Mouse (Mus musculus) midbrain, embryonic 16.5 days (tissue): Measurements from ENCODE around the gene Gm45140. TPM values are rescaled to one million over a fixed set of nuclear protein-coding genes. Genes with fewer than 3 reads are reported as not detected.

Experiments
- ATAC-seq: fragments of 200-750 bp; cut with Nextera tagmentation; 2 replicates; pipeline ENCODE4 v1.8.0; 2017; ENCODE audit warnings: moderate TSS enrichment
- H3K27ac ChIP-seq: fragments of 300-500 bp; sonication (generic); 2 replicates; pipeline ENCODE4 v1.5.1; 2014; ENCODE audit warnings: mild to moderate bottlenecking, low read length, mixed read lengths
- H3K27me3 ChIP-seq: fragments of 300-500 bp; sonication (generic); 2 replicates; pipeline ENCODE4 v1.6.1; 2014; ENCODE audit warnings: low read depth, low read length, mixed read lengths; ENCODE audit not compliant: control insufficient read depth, insufficient read depth
- H3K36me3 ChIP-seq: fragments of 300-500 bp; sonication (generic); 2 replicates; pipeline ENCODE4 v1.6.1; 2014; ENCODE audit warnings: mild to moderate bottlenecking, low read length, moderate library complexity, mixed read lengths; ENCODE audit not compliant: control insufficient read depth, insufficient read depth
- H3K4me1 ChIP-seq: fragments of 300-500 bp; sonication (generic); 2 replicates; pipeline ENCODE4 v1.6.1; 2014; ENCODE audit warnings: mild to moderate bottlenecking, low read length, mixed read lengths; ENCODE audit not compliant: control insufficient read depth, insufficient read depth
- H3K4me2 ChIP-seq: fragments of 300-500 bp; sonication (generic); 2 replicates; pipeline ENCODE4 v1.6.1; 2014; ENCODE audit warnings: mild to moderate bottlenecking, low read length, mixed read lengths
- H3K4me3 ChIP-seq: fragments of 300-500 bp; sonication (generic); 2 replicates; pipeline ENCODE4 v1.5.1; 2014; ENCODE audit warnings: low read depth, mild to moderate bottlenecking, low read length, moderate library complexity, mixed read lengths
- H3K9ac ChIP-seq: fragments of 300-500 bp; sonication (generic); 2 replicates; pipeline ENCODE4 v1.6.1; 2014; ENCODE audit warnings: low read depth, low read length, mixed read lengths
- H3K9me3 ChIP-seq: fragments of 300-500 bp; sonication (generic); replicated peaks from 2 replicates; pipeline ENCODE4 v1.6.1; 2014; ENCODE audit warnings: mild to moderate bottlenecking, low read length, mixed read lengths; ENCODE audit not compliant: control insufficient read depth, poor library complexity, severe bottlenecking
- WGBS: fragments of 180-500 bp; shearing (Covaris S2); extraction: QIAGEN DNeasy Blood & Tissue Kit; methylation state at CpG from one replicate; pipeline ENCODE4 v1.1.7; 2014; 5-methylcytosine and 5-hydroxymethylcytosine counted together
- polyA plus RNA-seq: library from polyadenylated mRNA; unstranded; fragments of >200 nt; fragmentation: Nextera tagmentation; extraction: Ambion mirVana; gene quantifications from 2 replicates; pipeline ENCODE4 v1.2.1, GENCODE M21; 2015

Gm45140 gene
- polyA plus RNA-seq, 1 experiment from 2014 or later, result 4.0 TPM

DNA sequence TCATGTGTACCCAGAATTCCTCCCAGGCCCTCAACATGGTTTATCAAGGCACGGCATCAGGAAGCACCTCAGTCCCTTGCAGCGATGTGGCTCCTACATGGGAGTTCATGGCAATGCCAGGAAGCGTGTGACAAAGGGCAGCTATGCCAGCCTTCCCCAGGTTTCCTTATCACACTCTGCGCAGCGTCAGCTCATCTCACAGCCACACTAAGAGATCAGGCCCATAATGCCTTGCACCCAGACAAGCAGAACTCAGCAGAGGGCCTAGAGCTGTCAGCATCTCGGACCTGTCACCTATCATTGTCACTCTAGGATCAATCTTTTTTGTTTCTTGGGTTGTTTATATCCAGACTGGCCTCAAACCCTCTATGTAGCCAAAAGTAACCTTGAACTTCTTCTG, 36.0 kb downstream of the Gm45140 start:
- Histone ChIP-seq H3K36me3 (no peaks in the 10 kb centered on the region), H3K27me3 (no peaks in the 10 kb centered on the region), H3K4me2 (no peak overlapping the region), H3K27ac (no peak overlapping the region), H3K4me3 (no peak overlapping the region), H3K9me3 (no peaks in the 10 kb centered on the region), H3K9ac (no peak overlapping the region), H3K4me1 (no peaks in the 10 kb centered on the region)
- no peak for ATAC-seq
- 90% methylated on average over 6 of the region's 6 CpGs for WGBS

DNA sequence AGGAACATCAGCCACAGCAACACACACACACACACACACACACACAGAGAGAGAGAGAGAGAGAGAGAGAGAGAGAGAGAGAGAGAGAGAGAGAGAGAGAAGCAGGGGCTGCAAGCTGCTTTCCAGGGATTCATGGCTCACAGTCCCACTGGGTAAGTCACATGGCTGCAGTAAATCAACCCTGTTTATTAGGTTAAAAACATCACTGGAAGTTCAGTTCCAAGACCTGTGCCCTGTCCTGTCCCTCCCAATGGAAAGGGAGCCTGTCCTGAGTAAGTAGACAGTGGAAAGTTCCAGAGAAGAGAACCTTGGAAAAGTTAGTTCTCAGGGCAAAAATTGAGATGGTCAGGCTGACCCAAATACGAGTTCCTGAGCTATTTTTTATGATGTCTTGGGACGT, 38.3 kb downstream of the Gm45140 start:
- Histone ChIP-seq H3K9me3 (no peaks in the 10 kb centered on the region), H3K4me3 (no peak overlapping the region), H3K9ac (no peak overlapping the region), H3K27ac (no peak overlapping the region), H3K36me3 (peaks cover 5% of the 10 kb centered on the region), H3K27me3 (no peaks in the 10 kb centered on the region), H3K4me2 (no peak overlapping the region), H3K4me1 (no peaks in the 10 kb centered on the region)
- WGBS, result 67% methylated on average over 2 of the region's 2 CpGs
- no peak for ATAC-seq

DNA sequence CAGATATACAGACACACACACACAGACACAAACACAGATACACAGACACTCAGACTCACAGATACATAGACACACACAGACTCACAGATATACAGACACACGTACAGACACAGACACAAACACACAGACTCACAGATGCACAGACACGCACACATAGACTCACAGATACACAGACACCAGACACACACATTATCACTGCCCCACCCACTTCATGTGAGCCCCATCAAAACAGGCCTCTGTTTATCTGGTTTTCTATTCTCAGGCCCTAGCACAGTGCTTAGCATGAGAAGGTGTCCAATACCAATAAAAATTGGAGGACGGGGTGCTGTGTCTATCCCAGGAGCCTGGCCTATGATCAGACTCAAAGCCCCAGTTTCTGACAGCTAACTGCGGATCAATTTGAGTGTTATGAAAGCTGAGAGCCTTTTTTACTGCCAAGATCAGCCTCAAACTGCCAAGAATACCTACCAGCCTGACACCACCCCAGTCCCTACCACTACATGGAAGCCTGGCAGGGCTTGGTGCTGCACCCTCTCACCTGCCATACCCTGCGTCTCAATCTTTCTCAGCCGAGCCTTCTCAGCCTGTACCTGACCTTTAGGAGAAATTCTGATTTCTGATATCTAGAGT, 39.2 kb downstream of the Gm45140 start:
- H3K4me1 ChIP-seq, result no peaks in the 10 kb centered on the region
- H3K9ac ChIP-seq, result no peak overlapping the region
- WGBS, result 92% methylated on average over 6 of the region's 6 CpGs
- H3K27ac ChIP-seq, result no peak overlapping the region
- H3K36me3 ChIP-seq, result peaks cover 7% of the 10 kb centered on the region
- no peak for ATAC-seq
- no peaks in the 10 kb centered on the region for H3K9me3 ChIP-seq
- H3K4me2 ChIP-seq, result no peak overlapping the region
- no peak overlapping the region for H3K4me3 ChIP-seq
- H3K27me3 ChIP-seq, result no peaks in the 10 kb centered on the region

DNA sequence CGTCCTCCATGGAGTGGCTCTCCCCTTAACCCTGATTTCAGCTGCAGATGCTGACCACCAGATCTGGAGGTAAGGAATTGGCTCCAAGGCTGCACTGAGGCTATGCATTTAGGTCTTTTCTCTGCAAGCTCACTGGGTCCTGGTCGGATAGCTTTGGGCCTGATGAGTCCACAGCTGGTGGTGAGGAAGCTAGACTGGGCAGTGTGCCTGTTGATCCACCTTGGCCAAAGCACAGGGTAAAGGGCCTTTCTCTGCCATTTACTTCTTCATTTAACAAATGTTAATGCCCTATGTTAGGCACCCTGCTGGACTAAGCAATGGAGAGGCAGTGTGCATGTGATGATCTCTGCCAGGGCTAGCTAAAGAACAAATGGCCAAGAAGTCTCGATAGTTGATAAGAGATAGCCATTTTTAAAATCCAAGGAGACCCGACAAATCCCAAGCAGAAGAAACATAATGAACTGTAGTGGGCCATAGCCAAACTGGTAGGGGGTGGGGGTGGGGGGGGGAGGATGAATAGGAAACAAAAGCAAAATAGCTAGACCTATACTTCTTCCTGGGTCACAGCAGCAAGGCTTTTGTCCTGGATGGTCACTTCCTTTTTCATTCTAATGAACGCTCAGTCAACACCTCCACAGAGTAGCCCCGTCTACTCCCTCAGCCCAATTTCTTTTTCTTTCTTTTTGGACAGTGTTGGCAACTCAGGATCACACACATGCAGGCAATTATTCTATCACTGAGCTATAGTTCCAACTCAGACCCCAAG, 40.0 kb downstream of the Gm45140 start:
- Histone ChIP-seq H3K36me3 (peaks cover 7% of the 10 kb centered on the region), H3K9ac (no peak overlapping the region), H3K27ac (no peak overlapping the region), H3K27me3 (no peaks in the 10 kb centered on the region), H3K9me3 (no peaks in the 10 kb centered on the region), H3K4me2 (no peak overlapping the region), H3K4me1 (no peaks in the 10 kb centered on the region), H3K4me3 (no peak overlapping the region)
- WGBS, result 52% methylated on average over 6 of the region's 6 CpGs
- no peak for ATAC-seq

DNA sequence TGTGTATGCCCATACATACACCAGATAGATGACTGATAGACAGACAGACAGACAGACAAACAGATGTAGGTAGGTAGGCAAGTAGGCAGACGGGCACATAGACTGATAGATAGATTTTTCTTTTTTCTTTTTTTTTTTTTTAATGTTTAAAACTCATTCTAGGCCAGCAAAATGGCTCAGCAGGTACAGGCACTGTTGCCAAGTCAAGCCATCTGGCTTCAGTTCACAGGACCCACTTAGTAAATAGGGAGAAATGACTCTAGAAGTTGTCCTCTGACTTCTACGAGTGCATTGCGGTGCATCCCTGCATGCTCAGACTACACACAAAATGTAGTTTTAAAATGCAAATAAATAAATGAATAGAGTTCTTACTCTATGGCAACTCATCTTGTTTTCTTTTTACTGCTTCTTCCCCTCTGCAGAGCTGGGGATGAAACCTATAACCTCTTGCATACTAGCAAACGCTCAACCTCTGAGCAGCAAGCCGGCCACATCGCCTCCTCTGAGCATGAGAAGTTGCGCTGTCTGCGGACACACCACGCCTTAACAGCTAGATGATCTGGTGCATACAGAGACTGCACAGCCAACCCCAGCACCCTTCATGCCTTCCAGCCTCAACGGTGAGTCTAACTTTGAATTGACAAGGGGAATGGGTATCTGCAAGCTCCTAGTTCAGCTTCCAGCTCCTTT, 41.6 kb downstream of the Gm45140 start:
- WGBS, result 95% methylated on average over 10 of the region's 10 CpGs
- Histone ChIP-seq H3K4me1 (peaks cover under 1% of the 10 kb centered on the region; the same call in 1 of the 2 replicates), H3K4me2 (no peak overlapping the region), H3K27me3 (no peaks in the 10 kb centered on the region), H3K27ac (no peak overlapping the region), H3K9ac (no peak overlapping the region), H3K4me3 (no peak overlapping the region), H3K9me3 (no peaks in the 10 kb centered on the region), H3K36me3 (peaks cover 7% of the 10 kb centered on the region)
- ATAC-seq, result no peak

DNA sequence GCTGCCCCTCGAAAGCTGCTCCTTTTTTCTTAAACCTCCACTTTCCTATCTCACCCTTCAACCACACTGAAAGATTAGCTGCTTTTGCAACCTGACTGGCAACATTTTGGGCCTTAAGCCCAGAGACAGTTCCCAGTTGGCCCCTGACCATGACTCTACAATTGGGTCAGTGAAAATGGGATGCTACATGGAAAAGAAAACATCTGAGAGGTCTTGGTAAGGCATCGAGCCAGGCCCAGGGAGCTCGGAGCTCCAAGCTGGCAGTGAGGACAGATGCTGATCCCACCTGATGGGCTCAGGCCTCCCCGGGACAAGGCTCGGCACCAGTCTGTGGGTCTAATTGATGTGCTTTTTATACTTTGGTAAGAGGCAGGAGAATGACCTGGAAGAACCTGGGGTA, 43.8 kb downstream of the Gm45140 start:
- Histone ChIP-seq H3K4me1 (peaks cover 2% of the 10 kb centered on the region; the same call in 1 of the 2 replicates), H3K27ac (no peak overlapping the region), H3K36me3 (peaks cover 7% of the 10 kb centered on the region), H3K4me2 (no peak overlapping the region), H3K9me3 (no peaks in the 10 kb centered on the region), H3K9ac (no peak overlapping the region), H3K4me3 (no peak overlapping the region), H3K27me3 (no peaks in the 10 kb centered on the region)
- WGBS, result 96% methylated on average over 5 of the region's 5 CpGs
- ATAC-seq, result no peak

DNA sequence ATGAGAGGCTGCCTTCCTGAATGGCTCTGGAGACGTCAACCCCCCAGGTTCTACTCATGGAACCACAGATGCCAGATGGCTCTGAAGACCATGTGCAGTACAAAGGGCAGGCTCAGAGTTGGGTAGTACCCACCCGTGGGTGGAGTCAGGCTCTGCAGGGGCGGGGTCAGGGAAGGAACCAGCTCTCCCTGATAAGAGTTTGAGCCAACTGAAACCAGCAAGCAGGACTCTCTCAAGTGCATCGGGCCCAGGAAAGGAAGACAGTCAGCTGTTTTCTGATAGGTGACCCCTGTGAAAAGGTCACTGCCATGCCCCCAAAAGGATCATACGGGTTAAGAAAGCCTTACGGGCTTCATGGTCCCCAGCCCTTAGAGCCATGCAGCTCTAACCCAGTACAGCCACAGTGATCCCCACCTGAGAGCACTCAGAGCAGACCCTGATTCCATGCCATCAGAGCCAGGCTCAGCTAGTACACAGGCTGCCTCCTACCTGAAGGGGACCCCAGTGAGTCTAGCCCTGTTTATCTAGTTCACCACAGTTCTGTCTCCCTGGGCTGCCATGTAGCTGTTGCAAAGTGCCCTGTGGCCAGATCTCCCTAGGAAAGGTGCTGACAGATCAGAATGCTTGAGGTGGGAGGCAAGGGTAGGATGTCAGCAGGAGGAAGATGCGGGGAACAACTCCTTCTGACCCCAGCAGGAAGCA, 44.7 kb downstream of the Gm45140 start:
- Histone ChIP-seq H3K27me3 (no peaks in the 10 kb centered on the region), H3K4me1 (peaks cover 2% of the 10 kb centered on the region; the same call in 1 of the 2 replicates), H3K9me3 (no peaks in the 10 kb centered on the region), H3K4me3 (no peak overlapping the region), H3K36me3 (peaks cover 7% of the 10 kb centered on the region), H3K4me2 (no peak overlapping the region), H3K27ac (no peak overlapping the region), H3K9ac (no peak overlapping the region)
- WGBS, result 86% methylated on average over 7 of the region's 7 CpGs
- ATAC-seq, result no peak

DNA sequence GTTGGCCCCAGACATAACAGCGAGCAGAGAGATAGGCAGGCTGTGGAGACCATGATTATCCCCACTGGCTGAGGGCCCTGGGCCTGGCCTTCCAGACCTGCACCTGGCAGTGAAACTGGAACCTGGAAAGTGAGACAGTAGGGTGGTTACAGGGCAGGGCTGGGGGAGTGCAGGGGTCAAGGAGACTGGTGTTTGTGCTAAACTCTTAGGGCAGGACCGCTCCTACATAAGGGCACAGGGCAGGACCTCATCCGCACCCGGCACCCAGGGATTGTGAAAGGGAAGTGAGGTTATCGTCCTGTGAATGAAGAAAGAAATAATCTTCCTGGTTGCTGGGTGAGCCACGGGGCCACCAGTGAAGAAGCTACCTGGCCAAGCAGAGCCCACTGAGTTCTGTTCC, 45.8 kb downstream of the Gm45140 start:
- Histone ChIP-seq H3K4me3 (no peak overlapping the region), H3K4me1 (peaks cover 2% of the 10 kb centered on the region; the same call in 1 of the 2 replicates), H3K36me3 (peaks cover 7% of the 10 kb centered on the region), H3K9me3 (no peaks in the 10 kb centered on the region), H3K27me3 (no peaks in the 10 kb centered on the region), H3K27ac (no peak overlapping the region), H3K4me2 (no peak overlapping the region), H3K9ac (no peak overlapping the region)
- no peak for ATAC-seq
- 91% methylated on average over 6 of the region's 6 CpGs for WGBS
